Mouse (Mus musculus): ENCODE data around the gene Reep6.

The Reep6 gene

GRCm38 (mm10) chr10:80329273-80330081 is at the start of gene Reep6, which contains the start of gene Pcsk4:
Reep6 (plus strand) TSS chr10:80329953.
Pcsk4 (minus strand) TSS chr10:80329498.
- peak; percentile 99 for DNase-seq

- DNase-seq, result no peak
Observed at GRCm38 (mm10) chr10:80281304-80281703, 48.4 kb upstream of the Reep6 start.

- DNase-seq, result no peak
Observed at GRCm38 (mm10) chr10:80281921-80282371, 47.8 kb upstream of the Reep6 start.

GRCm38 (mm10) chr10:80282481-80283441 is 47.0 kb upstream of the Reep6 start:
- DNase-seq, result no peak

GRCm38 (mm10) chr10:80285222-80286070 is 44.3 kb upstream of the Reep6 start:
- no peak for DNase-seq

- DNase-seq, result no peak
Observed at GRCm38 (mm10) chr10:80288097-80288496, 41.7 kb upstream of the Reep6 start.

- DNase-seq, result no peak
Observed at GRCm38 (mm10) chr10:80288657-80289056, 41.1 kb upstream of the Reep6 start.

GRCm38 (mm10) chr10:80292251-80293146 is 37.3 kb upstream of the Reep6 start, which contains the start of gene Rps15:
Rps15 (plus strand) TSS chr10:80292453.
- peak; percentile 97 for DNase-seq

- DNase-seq, result no peak
Observed at GRCm38 (mm10) chr10:80293325-80293724, 36.4 kb upstream of the Reep6 start.

- DNase-seq, result no peak
Observed at GRCm38 (mm10) chr10:80294311-80294710, 35.4 kb upstream of the Reep6 start.

- DNase-seq, result no peak
Observed at GRCm38 (mm10) chr10:80294788-80295303, 34.9 kb upstream of the Reep6 start.

- DNase-seq, result peak; percentile 75
Observed at GRCm38 (mm10) chr10:80295618-80296425, 33.9 kb upstream of the Reep6 start, which contains the start of gene Apc2. Apc2 (plus strand) TSS chr10:80295977.

- no peak for DNase-seq
Observed at GRCm38 (mm10) chr10:80296824-80297223, 32.9 kb upstream of the Reep6 start.

- no peak for DNase-seq
Observed at GRCm38 (mm10) chr10:80297526-80298133, 32.1 kb upstream of the Reep6 start.

GRCm38 (mm10) chr10:80298571-80299281 is 31.0 kb upstream of the Reep6 start:
- DNase-seq, result no peak

GRCm38 (mm10) chr10:80299301-80299700 is 30.5 kb upstream of the Reep6 start:
- no peak for DNase-seq

GRCm38 (mm10) chr10:80299824-80300223 is 29.9 kb upstream of the Reep6 start:
- no peak for DNase-seq

- no peak for DNase-seq
Observed at GRCm38 (mm10) chr10:80300672-80301181, 29.0 kb upstream of the Reep6 start.
